Mouse (Mus musculus): ENCODE measurements at regions not wholly inside any gene's neighbourhood (a gene's known extent, or its start where the extent isn't known, plus 50 kb on each side); places are given as distances from the start of the nearest gene placed in this dataset.

- no peak for DNase-seq (ENCODE audit: low spot score in 2 of 2)
Measured at GRCm38 (mm10) chr13:51973461-51973860, 127.0 kb downstream of the Gadd45g start.

- DNase-seq (ENCODE audit: low spot score in 2 of 2), result no peak
Measured at GRCm38 (mm10) chr13:51974101-51974500, 127.6 kb downstream of the Gadd45g start.

DNA sequence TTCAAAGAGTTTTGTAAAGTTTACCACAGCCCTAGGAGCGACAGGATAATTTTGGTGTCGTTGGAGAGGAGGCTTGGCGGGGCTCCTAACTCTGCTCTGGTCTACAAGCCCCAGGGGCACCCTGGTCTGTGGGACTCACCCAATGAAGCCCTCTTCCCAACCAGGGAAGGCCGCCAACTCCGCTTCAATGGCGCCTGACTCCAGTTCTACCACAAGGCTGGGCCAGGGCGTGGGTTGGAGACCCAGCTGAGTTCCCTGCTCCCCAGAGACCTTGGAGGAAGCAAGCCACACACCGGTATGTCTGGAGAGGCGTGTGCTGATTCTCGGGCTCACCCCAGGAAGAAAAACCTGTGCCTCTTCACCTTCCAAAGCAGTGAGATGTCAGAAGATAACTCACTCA, 128.9 kb downstream of the Gadd45g start:
- peak in 1 of 2 experiments; percentile 35 for DNase-seq (ENCODE audit: low spot score in 2 of 2)

DNA sequence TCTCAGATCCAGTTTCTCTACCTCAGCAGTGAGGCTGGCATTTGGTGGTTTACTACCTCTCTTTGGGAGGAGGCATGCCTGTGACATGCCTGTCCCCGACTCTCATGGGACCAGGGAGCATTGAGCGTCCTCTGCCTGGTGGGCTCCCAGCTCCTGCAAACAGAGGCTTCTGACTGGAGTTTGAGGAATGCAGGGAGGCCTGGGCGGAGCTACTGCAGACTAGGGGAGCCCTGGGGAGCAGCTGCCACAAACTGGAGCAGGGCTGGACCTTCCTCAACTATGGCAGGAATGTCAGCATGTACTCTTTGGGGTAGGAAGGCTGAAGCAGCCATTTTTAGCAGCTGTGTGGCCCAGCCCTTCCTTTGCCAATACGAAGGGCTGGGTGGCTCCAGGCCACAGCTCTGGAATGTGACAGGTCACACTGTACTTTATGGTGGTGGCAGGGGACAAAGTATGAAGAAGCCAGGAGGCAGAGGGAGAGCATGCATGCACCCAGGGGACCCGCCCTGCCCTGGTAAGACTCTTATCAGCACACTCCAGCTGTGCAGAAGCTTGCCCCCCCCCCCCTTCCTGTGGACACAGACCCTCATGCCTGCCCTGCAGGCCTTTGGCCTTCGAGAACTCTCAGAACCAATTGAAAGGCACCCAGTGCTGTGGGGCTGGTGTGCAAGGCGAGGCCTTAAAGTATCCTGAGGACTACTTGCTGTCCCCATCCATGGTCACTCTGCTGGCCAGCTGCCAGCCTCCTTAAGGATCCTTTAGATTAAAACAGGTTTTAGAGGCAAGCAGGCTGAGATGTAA, 129.5 kb downstream of the Gadd45g start:
- DNase-seq (ENCODE audit: low spot score in 2 of 2), result peak; percentile 68 to 70

GRCm38 (mm10) chr13:51976620-51977214, 130.2 kb downstream of the Gadd45g start:
- DNase-seq (ENCODE audit: low spot score in 2 of 2), result peak in 1 of 2 experiments; percentile 42

DNA sequence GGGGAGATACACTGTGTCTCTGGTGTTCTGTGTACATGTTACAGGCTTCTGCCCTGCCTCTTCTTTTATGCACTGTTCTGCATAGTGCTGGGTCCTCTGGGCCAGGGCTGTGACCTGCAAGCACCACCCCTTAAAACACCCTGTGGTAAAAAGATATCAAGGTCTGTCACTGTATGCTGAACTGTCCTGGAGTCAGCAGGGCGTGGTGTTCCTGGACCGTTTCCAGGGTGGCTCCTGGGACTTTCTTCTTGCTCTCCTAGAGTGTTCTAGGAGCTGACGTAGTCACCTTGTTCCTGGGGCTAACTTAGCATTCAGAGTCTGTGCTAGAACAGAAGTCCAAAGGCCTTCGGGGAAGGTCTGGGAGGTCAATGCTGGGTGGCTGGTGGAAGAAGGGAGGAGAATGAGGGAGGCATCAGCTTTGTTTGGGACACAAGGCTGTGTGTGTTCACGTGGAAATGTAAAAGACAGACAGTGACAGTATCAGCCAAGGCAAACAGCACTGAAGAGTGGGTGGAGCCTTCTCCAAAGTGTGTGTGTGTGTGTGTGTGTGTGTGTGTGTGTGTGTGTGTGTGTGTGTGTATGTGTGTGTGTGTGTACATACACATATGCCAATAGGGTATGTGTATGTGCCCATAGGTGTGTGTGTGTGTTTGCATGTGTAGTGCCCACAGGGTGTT, 133.0 kb downstream of the Gadd45g start:
- DNase-seq (ENCODE audit: low spot score in 2 of 2), result peak; percentile 77 to 90

DNA sequence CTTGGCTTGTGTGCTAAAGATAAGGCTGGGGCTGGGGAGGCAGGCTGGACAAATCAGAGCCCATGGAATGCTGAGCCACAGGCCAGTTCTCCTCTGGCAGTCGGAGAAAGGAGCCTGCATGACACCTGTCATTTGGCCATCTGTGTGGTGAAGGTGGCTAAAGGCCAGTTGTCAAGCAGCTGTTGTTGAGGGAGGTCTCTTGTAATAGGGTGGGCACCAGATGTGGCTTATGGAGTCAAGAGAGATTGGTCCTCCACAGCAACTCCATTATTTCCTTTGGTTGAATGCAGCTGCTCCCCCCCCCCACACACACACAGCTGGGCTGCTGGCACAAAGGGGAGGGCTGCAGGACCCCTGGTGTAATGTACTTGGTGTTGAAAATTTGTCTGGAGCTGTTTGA, 133.9 kb downstream of the Gadd45g start:
- no peak for DNase-seq (ENCODE audit: low spot score in 2 of 2)

DNA sequence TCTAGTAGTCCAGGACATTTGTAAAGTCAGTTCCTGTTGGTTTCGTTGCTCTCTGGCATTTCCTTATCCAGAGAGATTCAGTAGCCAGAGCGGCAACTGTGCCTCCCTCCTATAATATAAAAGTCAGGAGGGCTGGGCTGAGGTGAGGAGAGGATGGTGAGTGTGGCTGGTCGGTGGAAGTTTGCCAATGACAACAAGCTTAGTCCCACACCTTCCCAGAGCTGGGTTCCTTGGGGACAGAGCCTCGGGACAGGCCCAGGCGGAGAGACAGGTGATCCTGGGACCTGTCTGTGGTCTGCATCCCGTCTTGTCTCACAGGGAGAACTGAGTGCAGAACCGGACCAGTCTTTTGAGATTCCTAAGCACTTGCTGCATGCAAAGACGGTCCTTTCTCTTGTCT, 136.5 kb downstream of the Gadd45g start:
- no peak for DNase-seq (ENCODE audit: low spot score in 2 of 2)

DNA sequence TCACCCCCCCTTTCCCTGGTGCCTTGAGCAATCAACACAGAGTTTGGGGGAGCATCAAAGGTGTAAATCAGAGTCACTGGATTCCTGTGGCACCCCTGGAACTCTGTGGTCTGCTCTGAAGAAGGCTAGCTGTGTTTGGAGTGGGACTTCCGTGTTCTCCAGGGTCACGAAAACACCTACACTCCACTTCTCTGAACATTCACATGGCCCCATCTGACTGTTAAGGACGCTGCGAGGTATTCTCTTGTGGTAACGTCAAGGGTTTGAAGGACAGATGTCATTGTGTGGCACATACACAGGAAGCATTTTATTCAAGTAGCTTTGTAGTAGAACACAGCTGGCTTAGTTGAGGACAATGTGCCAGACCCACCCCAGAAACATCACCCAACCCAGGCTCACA, 137.1 kb downstream of the Gadd45g start:
- no peak for DNase-seq (ENCODE audit: low spot score in 2 of 2)

- no peak for DNase-seq (ENCODE audit: low spot score in 2 of 2)
Measured at GRCm38 (mm10) chr13:51991339-51991738, 144.9 kb downstream of the Gadd45g start.

- no peak for DNase-seq (ENCODE audit: low spot score in 2 of 2)
Measured at GRCm38 (mm10) chr13:51992878-51993277, 146.4 kb downstream of the Gadd45g start.

GRCm38 (mm10) chr13:51996163-51996562, 149.7 kb downstream of the Gadd45g start:
- no peak for DNase-seq (ENCODE audit: low spot score in 2 of 2)

GRCm38 (mm10) chr13:51998542-51998941, 152.1 kb downstream of the Gadd45g start:
- DNase-seq (ENCODE audit: low spot score in 2 of 2), result peak in 1 of 2 experiments; percentile 41

DNA sequence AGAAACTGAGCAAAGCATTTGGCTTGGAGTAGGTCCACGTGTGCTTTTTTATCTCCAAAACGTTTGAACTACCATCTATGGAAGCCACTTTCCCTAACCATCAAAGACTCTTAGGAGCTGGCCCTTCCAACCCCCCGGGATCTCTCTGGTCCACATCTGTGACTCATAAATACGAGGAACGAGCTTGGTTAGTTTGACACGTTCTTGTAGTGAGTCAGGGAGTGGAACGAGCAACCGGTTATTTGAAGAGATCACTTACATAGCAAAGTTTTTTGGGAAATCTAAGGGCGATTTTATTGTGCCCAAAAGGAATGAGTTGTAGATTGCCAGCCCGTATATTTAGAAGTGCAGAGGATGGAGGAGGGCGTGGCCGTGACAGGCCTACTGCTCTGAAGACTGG, 155.3 kb downstream of the Gadd45g start:
- no peak for DNase-seq (ENCODE audit: low spot score in 2 of 2)

DNA sequence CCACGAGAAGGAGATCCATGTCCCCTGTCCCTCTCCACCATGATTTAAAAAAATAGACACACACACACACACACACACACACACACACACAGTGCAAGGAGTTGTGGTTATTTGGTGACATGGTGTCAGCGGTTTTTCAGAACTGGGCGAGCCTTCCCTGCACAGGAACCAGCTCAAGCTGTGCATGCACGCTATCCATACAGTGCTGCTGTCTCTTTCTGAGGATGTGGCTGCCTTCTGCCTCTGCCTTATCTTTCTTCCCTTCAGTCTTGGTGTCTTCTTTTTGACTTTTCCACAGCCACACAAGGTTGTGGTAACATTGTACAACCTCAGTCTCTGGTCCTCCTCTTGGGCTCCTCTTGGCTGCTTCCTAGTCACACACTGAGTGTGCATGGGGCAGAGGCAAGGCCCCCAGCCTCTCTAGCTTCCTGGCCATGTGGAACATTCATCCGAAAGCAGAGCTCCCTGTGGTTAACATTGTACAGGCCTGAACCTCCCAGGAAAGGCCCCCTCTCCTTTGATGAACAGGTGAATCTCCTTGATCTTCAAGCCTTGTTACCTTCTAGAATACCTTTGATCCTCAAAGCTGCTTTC, 157.6 kb downstream of the Gadd45g start:
- no peak for DNase-seq (ENCODE audit: low spot score in 2 of 2)

GRCm38 (mm10) chr13:52007585-52008395, 161.3 kb downstream of the Gadd45g start:
- DNase-seq (ENCODE audit: low spot score in 2 of 2), result no peak

GRCm38 (mm10) chr13:52009231-52009630, 162.8 kb downstream of the Gadd45g start:
- DNase-seq (ENCODE audit: low spot score in 2 of 2), result no peak

DNA sequence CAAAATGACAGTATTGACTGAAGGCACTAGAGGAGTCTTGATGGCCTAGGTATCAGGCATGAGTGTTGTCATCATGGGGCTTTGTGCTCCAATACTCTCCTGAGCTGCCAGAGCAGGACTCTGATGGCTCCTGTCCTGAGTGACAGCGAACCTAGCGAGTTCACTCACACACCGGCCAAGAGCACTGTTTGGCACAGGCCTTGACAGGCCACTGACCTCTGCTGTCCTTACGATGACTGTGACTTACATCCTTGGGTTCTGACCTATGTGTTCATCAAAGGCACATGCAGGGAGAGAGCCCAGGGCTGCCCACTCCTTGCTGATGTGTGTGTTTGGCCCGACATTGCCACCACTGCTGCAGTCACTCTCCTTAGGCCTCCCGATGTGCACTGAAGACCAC, 163.3 kb downstream of the Gadd45g start:
- no peak for DNase-seq (ENCODE audit: low spot score in 2 of 2)

DNA sequence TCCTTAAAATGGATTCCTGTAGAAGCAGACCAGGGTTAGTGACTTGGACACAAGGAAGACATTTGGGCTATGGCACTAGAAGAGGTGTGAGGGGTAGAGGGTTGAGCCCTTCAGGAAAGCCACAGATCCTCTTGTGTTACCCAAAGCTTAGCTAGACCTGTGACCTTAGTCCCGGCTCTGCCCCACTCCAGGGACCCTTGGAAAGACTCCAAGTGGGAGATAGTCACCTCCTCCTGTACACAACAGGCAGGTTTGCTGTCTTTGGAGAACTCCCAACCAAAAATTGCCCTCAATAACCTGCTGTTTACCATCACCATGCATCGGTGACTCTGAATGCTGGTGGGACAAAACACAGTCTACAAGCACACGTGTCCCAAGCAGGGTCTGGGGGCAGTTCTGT, 164.5 kb downstream of the Gadd45g start:
- DNase-seq (ENCODE audit: low spot score in 2 of 2), result no peak

- no peak for DNase-seq (ENCODE audit: low spot score in 2 of 2)
Measured at GRCm38 (mm10) chr13:52013182-52013581, 166.7 kb downstream of the Gadd45g start.

- DNase-seq (ENCODE audit: low spot score in 2 of 2), result no peak
Measured at GRCm38 (mm10) chr13:52013757-52014156, 167.3 kb downstream of the Gadd45g start.

DNA sequence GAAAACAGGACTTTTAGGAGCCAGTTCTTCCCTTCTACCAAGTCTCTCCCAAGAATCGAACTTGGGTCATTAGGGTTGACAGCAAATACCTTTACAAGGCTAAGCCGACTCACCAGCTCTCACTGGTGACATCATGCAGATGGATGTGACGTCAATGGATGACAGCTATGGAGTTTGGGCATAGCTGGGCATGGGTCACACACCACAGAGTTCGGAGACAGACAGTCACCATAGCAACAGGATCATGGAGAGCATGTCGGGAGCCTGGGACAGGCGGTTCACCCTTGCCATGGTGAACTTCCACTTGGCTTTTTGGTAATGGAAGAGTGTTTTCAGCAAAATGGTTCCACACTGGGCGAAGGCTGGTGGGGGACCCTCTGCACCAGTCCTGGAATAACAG, 168.1 kb downstream of the Gadd45g start:
- no peak for DNase-seq (ENCODE audit: low spot score in 2 of 2)
